Mouse (Mus musculus): ENCODE data around the gene Frmd4a. TPM values are rescaled to one million over a fixed set of nuclear protein-coding genes. Genes with fewer than 3 reads are reported as not detected.

Gene Frmd4a
- polyA plus RNA-seq (2014; fragmentation: Illumina TruSeq; extraction: RNeasy Lipid Tissue Mini Kit (QIAGEN cat#74804); ENCODE audit: low read depth, low replicate concordance), result 13.9 TPM

DNA sequence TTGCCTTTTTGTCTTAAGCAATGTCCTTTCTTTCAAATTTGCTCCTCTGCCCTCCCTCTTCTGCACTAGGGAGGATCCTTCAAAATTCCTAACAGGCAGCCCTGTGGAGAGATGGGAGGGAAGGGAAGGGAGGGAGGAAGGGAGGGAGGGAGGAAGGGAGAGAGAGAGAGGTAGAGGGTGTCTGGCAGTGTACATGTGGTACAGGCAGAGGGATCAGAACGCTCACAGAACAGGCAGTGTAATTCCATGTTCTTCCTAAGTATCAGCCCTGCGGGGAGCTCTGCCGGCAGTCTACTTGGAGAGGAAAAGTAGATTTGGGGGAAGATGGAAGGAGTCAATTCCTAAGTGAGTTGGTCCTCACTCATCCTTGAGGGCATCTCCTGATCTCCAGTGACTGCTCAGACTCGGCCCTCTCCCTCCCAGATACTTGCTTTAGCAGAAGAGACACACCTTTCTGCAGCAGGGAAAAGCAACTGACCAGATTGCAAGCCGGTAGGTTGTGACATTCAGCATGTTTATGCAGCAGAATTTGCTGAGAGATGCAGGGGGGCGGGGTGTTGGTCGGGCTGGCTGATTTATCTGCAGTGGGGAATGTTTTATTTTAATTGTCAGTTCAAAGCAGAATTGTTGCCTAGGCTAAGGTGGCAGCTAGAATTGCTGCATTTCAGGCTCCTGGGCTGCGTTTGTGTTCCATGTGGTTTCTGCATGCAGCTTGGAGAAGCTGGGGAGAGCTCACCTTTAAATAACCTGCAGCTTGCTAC is at the start of gene Frmd4a:
Gene Frmd4a, plus strand, starts transcription at position 190 of the 761 bp plus-strand sequence.

DNA sequence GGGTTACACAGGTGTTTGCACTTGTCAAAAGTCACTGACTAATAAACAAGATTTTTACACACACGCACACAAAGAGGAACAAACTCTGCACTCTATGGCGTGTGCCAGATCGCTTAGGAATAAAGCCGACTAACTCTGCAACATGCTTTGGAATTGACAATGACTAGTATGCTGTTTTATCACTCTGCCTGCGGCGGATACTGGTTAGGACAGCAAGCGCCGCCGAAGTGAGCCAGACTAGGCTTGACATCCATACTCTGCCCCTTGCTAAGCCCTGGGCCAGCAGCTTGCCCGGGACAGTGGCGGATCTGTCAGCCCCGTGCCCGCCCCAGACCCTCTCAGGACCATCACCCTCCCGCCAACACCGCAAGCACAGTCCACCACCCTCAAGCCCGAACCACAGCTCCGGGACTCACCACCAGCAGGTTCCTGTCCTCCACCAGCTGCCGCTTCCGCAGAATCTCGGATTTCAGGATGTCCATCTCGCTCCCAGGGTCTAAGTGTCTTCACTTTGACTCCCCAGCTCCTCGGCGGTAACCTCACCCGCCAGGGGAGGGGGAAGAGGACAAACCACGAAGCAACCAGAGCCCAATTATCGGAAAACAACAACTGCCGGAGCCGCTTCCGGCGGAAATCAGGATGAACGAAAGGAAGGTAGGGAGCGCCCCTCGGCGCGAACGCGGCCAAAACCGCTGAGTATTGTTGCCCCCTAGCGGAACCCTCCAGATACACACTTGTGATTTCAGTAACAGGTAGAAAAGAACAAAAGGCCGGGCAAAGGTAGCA is 634.2 kb downstream of the Frmd4a start, which contains the start of gene Prpf18:
Gene Prpf18, minus strand, starts transcription at position 614 of the 786 bp plus-strand sequence.

Measured in heart, adult 10 weeks (tissue).